Mouse (Mus musculus) ES-CJ7 (cell line): ENCODE results near the gene Rps28.
"Not testable (repeated sequence)": the region's sequence is repeated elsewhere in the genome, so short reads cannot be mapped to it uniquely, and the experiment has no call there.

Experiments used
- DNase-seq: peaks from one replicate; pipeline ENCODE4 v3.0.0; 2011; ENCODE audit warnings: low read depth, low spot score

Gene Rps28

GRCm38 (mm10) chr17:33824084-33824996 is at the start of gene Rps28, which contains the start of gene Ndufa7:
TSS of gene Rps28 (minus strand) at chr17:33824562.
TSS of gene Ndufa7 (plus strand) at chr17:33824572.
- DNase-seq = peak; percentile 98

- DNase-seq = not testable (repeated sequence)
Observed at GRCm38 (mm10) chr17:33873537-33873936, 49.2 kb upstream of the Rps28 start, which contains the start of gene Gm7029. TSS of gene Gm7029 (plus strand) at chr17:33873837.

GRCm38 (mm10) chr17:33865330-33866030 is 41.1 kb upstream of the Rps28 start:
- peak; percentile 91 for DNase-seq

- DNase-seq = peak; percentile 85
Observed at GRCm38 (mm10) chr17:33857816-33858215, 33.5 kb upstream of the Rps28 start.

GRCm38 (mm10) chr17:33851331-33851730 is 27.0 kb upstream of the Rps28 start:
- DNase-seq = no peak

GRCm38 (mm10) chr17:33848139-33848538 is 23.8 kb upstream of the Rps28 start:
- DNase-seq = no peak

- no peak for DNase-seq
Observed at GRCm38 (mm10) chr17:33844196-33844595, 19.8 kb upstream of the Rps28 start.

- peak; percentile 93 for DNase-seq
Observed at GRCm38 (mm10) chr17:33842966-33843795, 18.8 kb upstream of the Rps28 start, which contains the start of gene Cd320. TSS of gene Cd320 (plus strand) at chr17:33843091.

GRCm38 (mm10) chr17:33829561-33829960 is 5.2 kb upstream of the Rps28 start:
- DNase-seq = no peak

- no peak for DNase-seq
Observed at GRCm38 (mm10) chr17:33828892-33829291, 4.5 kb upstream of the Rps28 start.

GRCm38 (mm10) chr17:33826850-33827249 is 2.5 kb upstream of the Rps28 start:
- DNase-seq = peak; percentile 79

GRCm38 (mm10) chr17:33825462-33825861 is 1.1 kb upstream of the Rps28 start:
- peak; percentile 31 for DNase-seq

- not testable (repeated sequence) for DNase-seq
Observed at GRCm38 (mm10) chr17:33824997-33825330, 602 bp upstream of the Rps28 start.

- peak; percentile 30 for DNase-seq
Observed at GRCm38 (mm10) chr17:33823171-33823570, 1.2 kb downstream of the Rps28 start.

- peak; percentile 60 for DNase-seq
Observed at GRCm38 (mm10) chr17:33822436-33822959, 1.9 kb downstream of the Rps28 start.

GRCm38 (mm10) chr17:33817969-33818643 is 6.3 kb downstream of the Rps28 start:
- DNase-seq = peak; percentile 45

GRCm38 (mm10) chr17:33817184-33817968 is 7.0 kb downstream of the Rps28 start:
- DNase-seq = peak; percentile 96

GRCm38 (mm10) chr17:33816612-33817011 is 7.8 kb downstream of the Rps28 start:
- DNase-seq = no peak

- DNase-seq = no peak
Observed at GRCm38 (mm10) chr17:33815399-33815798, 9.0 kb downstream of the Rps28 start.

- no peak for DNase-seq
Observed at GRCm38 (mm10) chr17:33812990-33813389, 11.4 kb downstream of the Rps28 start.
